Mouse (Mus musculus): ENCODE results near the gene 1700020L24Rik.
A peak's percentile ranks its signal among the peaks of the same experiment; 100 is the strongest.

Gene 1700020L24Rik

GRCm38 (mm10) chr11:83441235-83441634 lies 3.8 kb downstream of the 1700020L24Rik start:
- no peak for DNase-seq (ENCODE audit: low read depth)

DNA sequence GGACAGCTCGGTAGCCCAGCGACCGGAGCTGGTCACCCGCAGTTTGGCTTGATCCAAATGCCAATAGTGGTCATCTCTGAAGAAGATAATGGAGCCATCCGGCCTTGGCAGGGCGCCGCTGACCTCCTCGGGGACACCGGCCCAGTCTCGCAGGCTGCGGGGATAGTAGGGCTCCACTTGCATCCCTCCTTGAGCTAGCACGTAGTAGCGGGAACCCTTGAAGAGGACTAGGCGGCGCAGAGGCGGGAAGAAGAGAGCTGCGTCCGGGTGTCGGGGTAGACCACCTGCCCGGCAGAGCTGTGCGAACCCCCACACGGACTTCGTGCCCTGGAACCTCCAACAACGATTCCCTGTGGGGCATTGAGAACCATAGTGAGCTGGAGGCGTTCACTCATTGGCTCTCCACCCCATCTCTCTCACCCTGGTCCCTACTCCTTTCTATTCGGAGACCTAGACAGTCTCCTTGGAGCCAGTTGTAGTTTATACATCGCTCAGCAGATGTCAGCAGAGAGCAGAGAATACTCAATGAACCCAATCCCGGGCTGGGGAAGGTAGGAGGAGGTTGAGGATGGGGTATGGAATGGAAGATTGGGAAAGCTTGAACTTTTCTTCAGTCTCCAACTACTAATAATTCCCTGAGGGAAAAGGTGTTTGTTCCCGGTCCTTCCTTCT lies 5.3 kb downstream of the 1700020L24Rik start:
- DNase-seq (ENCODE audit: low read depth) = peak; percentile 62

DNA sequence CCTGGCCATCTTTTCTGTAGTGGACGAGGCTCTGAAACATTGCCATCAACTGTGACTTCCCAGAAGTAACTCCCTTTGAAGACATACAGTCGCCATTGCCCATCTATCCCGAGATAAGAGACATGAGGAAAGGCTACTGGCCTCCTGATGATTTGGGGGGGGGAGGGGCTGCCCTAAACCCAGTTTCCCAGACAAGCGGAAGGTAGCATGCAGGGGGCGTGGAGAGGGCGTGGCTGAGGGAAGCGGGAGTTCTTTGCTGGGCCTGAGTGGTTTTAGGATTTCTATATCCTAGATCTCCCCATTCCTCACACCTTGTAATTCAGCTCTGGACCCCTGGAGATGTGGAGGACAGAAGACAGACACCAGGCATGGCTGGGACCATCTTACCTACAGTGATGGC lies 6.3 kb downstream of the 1700020L24Rik start:
- DNase-seq (ENCODE audit: low read depth) = no peak

GRCm38 (mm10) chr11:83445001-83445400 lies 7.5 kb downstream of the 1700020L24Rik start:
- DNase-seq (ENCODE audit: low read depth) = no peak

- no peak for DNase-seq (ENCODE audit: low read depth)
These were observed 10.1 kb downstream of the 1700020L24Rik start for GRCm38 (mm10) chr11:83447612-83448011.

- DNase-seq (ENCODE audit: low read depth) = no peak
These were observed 10.8 kb downstream of the 1700020L24Rik start for GRCm38 (mm10) chr11:83448021-83448926.

- DNase-seq (ENCODE audit: low read depth) = no peak
These were observed 11.4 kb downstream of the 1700020L24Rik start for GRCm38 (mm10) chr11:83448927-83449236.

DNA sequence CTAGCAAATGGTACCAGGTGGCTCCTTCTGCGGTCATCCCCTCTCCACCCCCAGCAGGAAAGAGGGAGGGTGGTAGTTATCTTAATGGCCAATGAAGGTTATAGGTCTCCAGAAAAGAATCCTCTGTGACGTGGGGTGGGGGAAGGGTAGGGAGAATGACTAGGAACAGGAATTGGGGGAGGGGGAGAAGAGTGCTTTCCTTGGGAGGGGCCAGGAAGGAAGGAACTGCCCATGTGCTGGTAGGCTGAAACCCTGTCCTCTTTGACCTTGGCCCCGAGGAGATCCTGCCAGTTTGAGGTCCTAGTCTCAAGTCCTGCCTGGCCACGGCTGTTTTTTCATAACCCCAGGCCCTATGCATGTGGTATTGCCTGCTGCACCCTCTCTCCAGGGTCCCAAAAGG lies 11.8 kb downstream of the 1700020L24Rik start:
- no peak for DNase-seq (ENCODE audit: low read depth)

- DNase-seq (ENCODE audit: low read depth) = no peak
These were observed 13.1 kb downstream of the 1700020L24Rik start for GRCm38 (mm10) chr11:83450550-83450949.

DNA sequence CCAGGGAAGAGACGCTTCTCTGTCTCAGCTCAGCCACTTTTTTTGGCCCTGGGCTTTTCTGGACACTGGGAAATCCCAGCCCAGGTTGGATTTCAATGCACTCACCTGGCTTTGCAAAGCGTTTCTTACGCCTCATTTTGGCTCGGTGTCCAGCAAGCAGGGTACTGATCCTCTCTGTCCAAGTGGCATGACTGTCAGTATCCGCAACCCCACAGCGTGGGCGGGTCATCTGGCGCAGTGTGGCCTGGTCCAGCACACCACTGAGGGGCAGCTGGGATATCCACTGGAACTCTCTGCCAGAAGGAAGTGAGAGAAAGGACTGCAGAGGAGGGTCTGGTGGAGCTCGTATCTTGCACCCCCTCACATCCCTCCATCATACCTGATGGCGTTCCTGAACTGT lies 13.8 kb downstream of the 1700020L24Rik start:
- DNase-seq (ENCODE audit: low read depth) = no peak

DNA sequence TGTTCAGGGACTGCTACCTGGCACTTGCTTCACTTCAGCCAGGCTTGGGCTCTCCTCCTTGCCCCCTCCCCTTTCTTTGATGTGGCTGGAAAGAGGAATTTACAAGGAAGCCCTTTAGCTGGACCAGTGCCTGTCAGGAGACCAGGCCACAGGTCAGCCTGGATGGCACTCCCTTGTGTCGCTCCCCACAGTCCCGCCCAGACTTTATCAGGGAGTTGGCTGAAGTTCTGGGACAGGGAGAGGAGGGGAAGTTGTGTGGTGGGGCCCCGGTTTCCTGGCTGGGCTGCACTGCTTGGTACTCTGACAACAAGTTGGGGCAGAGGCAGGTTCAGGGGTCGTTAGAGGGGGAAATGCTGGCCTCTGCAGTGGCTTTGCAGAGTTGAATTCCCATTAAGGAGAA lies 17.1 kb downstream of the 1700020L24Rik start:
- DNase-seq (ENCODE audit: low read depth) = no peak

DNA sequence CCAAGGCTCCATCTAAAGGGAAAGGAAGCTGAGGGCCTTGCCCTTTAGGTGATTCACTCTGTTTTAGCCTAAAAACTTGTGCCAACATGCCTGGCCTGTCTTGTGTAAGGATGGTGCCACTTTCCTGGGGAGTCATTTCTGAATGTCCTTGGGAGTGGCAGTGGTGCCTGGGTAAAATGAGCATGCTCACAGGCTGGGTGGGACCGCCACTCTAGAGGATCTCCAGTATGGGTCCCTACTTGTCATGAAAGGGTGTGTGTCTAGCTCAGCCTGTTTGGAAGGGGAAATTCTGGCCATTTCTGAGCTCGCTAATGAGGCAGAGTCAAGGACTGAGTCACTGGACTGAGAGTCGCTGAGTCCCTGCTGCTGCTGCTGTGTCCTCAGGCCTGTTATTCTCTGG lies 18.1 kb downstream of the 1700020L24Rik start:
- DNase-seq (ENCODE audit: low read depth) = no peak

- DNase-seq (ENCODE audit: low read depth) = no peak
These were observed 19.8 kb downstream of the 1700020L24Rik start for GRCm38 (mm10) chr11:83457257-83457656.

GRCm38 (mm10) chr11:83457912-83458601 lies 20.6 kb downstream of the 1700020L24Rik start:
- DNase-seq (ENCODE audit: low read depth) = no peak

DNA sequence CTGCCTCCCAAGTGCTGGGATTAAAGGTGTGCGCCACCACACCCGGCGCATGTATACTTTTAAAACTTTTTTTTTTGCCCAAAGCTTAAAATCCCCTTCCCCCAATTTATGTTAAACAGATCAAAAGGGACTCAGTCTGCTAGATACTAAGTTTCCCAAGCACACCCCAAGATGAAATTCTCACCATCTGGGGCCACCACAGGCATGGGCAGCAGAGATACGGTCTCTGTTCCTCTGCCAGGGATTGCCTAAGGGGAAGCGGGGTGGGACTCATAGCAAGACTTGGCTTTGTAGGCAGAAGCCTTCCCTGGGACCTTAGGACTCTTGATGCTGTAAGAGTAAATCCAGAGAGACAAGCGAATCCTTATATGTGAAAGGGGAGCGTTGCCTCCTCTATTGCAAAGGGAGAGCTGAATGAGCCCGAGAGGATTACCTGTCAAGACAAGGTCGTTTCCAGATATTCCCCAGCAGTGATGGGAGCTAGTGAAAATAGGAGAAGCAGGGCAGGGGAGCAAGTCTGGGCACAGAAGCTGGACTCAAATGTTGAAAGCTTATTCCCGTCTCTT lies 24.1 kb downstream of the 1700020L24Rik start:
- DNase-seq (ENCODE audit: low read depth) = peak; percentile 36

GRCm38 (mm10) chr11:83462711-83463244 lies 25.3 kb downstream of the 1700020L24Rik start, which contains the start of gene Mmp28:
TSS of gene Mmp28 (minus strand) at chr11:83463071.
- DNase-seq (ENCODE audit: low read depth) = peak; percentile 38

DNA sequence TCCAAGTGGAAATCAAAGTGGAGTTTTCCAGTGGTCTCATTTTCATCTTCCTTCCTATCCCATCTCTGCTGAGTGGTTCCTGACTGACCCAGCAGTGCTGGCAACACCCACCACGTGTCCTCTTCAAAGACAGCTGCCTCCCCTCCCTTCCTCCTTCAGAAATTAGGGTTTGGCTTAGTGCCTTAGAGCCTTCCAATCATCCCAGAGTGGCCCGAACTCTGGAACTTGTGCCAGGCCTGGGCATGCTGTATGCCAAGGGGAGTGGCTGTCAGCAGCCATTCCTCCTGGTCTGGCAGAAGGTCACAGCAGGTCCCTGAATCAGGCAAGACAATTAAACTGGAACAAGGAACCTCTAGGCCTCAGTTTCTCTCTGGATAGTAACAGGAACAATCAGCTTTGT lies 28.5 kb downstream of the 1700020L24Rik start:
- DNase-seq (ENCODE audit: low read depth) = no peak

- peak; percentile 67 for DNase-seq (ENCODE audit: low read depth)
These were observed 29.7 kb downstream of the 1700020L24Rik start for GRCm38 (mm10) chr11:83467120-83467652.

DNA sequence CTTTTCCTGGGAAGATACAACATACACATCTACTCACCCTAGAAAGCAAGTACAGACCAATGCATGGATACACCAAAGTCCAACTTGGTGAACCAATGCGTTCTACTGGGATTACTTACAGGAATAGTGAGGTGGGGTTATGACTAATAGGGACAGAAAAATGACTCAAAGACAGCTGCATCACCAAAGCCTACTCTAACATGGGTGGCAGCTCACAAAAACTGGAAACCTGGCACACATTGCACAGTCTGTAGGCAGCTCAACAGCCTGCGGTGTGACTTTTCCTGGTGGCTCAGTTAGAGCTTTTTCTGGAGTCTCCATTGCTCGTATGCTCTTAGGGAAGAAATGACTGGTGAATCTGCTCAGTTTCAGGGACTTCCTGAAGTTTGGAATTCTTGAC lies 31.3 kb downstream of the 1700020L24Rik start:
- DNase-seq (ENCODE audit: low read depth) = no peak

GRCm38 (mm10) chr11:83471766-83472165 lies 34.3 kb downstream of the 1700020L24Rik start:
- no peak for DNase-seq (ENCODE audit: low read depth)

DNA sequence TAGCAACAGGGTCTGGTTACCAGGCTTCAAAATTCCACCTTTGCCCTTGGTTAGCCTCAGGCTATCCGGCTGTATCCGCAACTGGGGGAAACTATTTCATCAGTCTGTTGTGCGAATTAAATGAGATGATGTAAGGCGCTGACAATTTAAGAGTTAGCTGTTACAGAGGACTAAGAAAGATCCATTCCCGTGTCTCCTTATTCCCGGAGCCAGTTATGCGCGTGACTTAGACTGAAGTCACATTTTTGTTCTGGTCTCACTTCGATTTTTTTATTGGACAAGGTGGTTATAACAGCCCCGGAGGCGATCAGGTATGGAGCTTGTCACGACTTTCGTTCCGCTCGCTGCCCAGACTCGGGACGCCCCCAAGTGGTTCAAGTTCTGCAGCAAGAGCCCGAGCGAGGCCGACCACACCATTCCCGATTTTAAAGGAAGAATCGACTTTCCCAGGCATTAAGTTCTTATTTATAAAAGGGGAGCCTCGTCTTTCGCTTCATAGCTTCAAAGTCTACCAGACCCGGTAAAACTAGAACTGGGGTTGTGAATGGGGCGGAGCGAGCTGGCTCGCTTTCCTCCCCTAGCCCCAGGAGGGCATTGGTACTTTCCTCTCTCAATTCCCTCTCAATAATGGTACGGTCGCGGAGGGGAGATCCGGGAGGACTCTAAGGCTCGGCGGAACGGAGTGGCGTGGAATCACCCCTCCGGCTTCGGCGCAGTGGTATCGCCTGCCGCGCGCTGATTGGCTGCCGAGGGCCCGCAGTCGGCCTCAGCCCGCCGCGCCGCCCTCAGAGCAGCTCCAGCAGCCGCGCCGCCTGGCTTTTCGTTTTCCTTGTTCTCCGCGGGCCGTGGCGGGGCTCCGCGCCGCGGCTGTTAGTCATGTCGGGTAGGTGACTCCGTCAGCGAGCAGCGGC lies 35.1 kb downstream of the 1700020L24Rik start, which contains the start of gene Taf15:
Gene Taf15, plus strand, starts transcription at position 763 of the 911 bp plus-strand sequence.
- peak; percentile 99 for DNase-seq (ENCODE audit: low read depth)
